Mouse (Mus musculus): Measurements from ENCODE around the gene Cd300lf. TPM values are rescaled to one million over a fixed set of nuclear protein-coding genes. Genes with fewer than 3 reads are reported as not detected.
A peak's percentile ranks its signal among the peaks of the same experiment; 100 is the strongest.

Cd300lf gene
- not detected for polyA plus RNA-seq (2021)

DNA sequence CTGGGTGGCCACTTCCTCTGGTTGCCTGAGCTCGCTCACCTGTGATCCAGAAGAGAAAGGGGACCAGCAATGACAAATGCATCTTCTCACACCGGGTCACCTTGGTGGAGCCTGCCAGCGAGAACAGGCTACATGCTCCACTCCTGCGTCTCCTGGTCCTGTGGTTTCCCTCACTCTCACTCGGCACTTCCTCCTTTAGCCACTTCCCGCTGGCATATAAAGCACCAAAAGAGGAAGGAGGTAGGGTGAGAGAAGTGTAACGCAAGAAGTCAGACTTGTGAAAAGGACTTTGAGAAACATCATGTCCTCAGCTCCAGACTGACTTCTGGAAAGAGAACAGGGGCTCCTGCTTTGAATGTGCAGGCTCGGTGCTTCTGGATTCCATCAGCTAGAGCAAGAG is at the start of gene Cd300lf:
Gene Cd300lf (minus strand): TSS at position 193 of the 400 bp plus-strand sequence.
- ATAC-seq = no peak
- CTCF ChIA-PET = no interaction called here
- POLR2A ChIA-PET = no interaction called here
- in situ Hi-C loops (cut with MboI; ENCODE audit: low pct_unique_long_range_greater_than_20kb) = no loop called here
- H3K27me3 ChIP-seq = peaks cover 4% of the 10 kb centered on the region
- no peak for DNase-seq (ENCODE audit: low read depth, low spot score)
- no peak for TF ChIP-seq CTCF (IDR thresholded peaks at IDR 0.05)

DNA sequence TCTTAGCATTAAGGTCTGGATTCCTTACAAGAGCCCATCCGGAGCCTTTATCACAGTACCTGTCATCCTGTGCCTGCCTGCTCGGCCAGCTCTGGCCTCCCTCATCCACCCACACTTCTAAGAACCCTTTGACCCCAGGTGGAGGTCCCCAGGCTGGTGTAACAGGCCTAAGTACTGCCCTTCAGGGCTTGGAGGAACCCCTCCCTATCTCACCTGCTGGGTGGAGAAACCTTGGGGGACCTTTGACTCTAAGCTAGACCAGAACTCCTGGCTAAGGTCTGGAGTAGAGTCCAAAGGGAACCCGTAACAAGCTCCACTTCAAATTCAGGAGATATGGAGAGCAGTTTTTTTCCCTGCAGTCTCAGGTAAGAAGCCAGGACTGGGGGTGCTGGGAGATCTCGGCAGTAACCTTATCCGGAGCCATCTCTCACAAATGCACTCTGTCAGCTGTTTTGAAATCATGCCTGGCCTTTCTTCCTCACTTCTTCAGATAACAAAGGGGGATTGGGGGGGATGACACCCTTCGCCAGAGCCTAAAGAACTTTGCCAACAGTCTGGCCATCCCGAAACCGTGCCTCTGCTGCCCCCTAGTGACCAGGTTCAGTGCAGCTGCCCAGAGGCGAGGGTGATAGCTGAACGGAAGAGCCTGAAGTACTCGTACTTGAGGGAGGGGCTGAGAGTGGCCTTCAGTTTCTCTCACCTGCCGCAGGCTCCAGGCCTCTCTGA is 48.3 kb upstream of the Cd300lf start:
- TF ChIP-seq CTCF (IDR thresholded peaks at IDR 0.05) = no peak
- ATAC-seq = peak; percentile 38
- ChIA-PET CTCF (interaction anchor here (0.7 to 6.1 kb wide), 10 partner anchors 8 to 98 kb away, joined by 3 to 74 read pairs (median 4); partner anchors contain the start of gene Slc9a3r1), POLR2A (interaction anchor here (0.8 to 2.0 kb wide), 3 partner anchors 15 to 20 kb away, joined by 3 to 16 read pairs (median 6); partner anchors contain the start of gene Slc9a3r1)
- DNase-seq (ENCODE audit: low read depth, low spot score) = no peak
- in situ Hi-C loops (cut with MboI; ENCODE audit: low pct_unique_long_range_greater_than_20kb) = no loop called here
- H3K27me3 ChIP-seq = no peaks in the 10 kb centered on the region

DNA sequence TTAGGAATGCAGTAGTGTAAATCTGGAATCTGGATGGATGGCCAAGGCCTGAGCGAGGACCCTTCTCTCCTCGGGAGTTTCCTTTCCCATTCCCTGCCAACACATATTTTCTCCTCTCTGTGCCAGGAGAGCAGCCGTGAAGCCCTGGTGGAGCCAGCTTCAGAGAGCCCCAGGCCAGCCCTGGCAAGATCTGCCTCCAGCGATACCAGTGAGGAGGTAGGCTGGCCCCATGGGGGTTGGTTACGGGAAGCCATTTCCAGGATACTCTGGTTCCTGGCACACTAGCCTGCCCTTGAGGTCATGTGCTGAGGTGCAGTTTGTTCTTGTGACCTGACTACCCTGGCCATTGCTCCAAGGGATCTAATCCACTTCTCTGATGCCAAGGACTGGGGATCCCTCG is 46.1 kb upstream of the Cd300lf start:
- in situ Hi-C loops (cut with MboI; ENCODE audit: low pct_unique_long_range_greater_than_20kb) = no loop called here
- H3K27me3 ChIP-seq = no peaks in the 10 kb centered on the region
- TF ChIP-seq CTCF (IDR thresholded peaks at IDR 0.05) = no peak
- no peak for DNase-seq (ENCODE audit: low read depth, low spot score)
- no peak for ATAC-seq
- POLR2A ChIA-PET = no interaction called here
- CTCF ChIA-PET = interaction anchor here (0.9 kb wide), 1 partner anchor 19 kb away, joined by 4 read pairs; no protein-coding TSS in a partner anchor

DNA sequence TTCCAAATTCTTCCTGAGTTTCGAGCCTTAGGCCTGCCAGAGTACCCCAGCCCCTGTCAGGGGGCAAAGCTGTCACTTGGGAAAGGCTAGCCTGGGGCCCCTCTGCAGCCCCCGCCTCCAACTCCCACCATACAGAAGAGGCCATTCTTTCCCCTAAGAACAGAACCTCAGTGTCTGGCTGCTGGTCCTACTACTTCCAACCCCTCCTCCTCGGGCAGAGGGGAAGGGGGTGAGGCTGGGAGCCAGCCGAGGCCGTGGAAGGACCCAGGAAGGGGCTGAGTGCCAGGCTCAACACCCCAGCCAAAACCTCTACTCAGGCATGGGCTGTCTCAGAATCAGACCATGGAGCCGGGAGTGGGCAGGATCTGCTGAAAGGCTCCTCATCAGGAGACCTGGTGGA is 45.4 kb upstream of the Cd300lf start:
- ChIA-PET CTCF (interaction anchor here (0.9 to 1.2 kb wide), 3 partner anchors 15 to 18 kb away, joined by 3 to 4 read pairs (median 4); no protein-coding TSS in a partner anchor), POLR2A (interaction anchor here (1.2 kb wide), 1 partner anchor 15 kb away, joined by 3 read pairs; no protein-coding TSS in a partner anchor)
- no peak for ATAC-seq
- H3K27me3 ChIP-seq = no peaks in the 10 kb centered on the region
- in situ Hi-C loops (cut with MboI; ENCODE audit: low pct_unique_long_range_greater_than_20kb) = no loop called here
- no peak for DNase-seq (ENCODE audit: low read depth, low spot score)
- TF ChIP-seq CTCF (IDR thresholded peaks at IDR 0.05) = no peak

DNA sequence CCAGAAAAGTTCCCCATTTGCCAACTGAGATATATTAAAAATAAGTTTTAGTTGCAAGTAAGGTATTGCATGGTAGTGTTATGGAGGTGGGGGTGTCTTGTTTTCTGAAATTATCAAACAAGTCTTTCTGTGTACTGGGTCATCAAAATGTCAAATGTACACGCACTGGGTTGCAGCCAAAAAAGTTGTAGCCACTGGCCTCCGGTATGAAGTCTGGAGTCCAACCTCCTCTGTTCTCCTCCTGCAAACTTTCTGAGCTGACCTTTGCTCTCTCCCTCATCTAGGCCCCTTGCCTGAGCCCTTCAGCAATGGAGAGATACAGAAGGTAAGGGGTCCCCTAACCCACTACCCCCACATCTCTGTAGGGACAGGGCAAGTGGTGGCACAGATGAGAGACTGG is 45.0 kb upstream of the Cd300lf start:
- ATAC-seq (no peak), DNase-seq (ENCODE audit: low read depth, low spot score) (no peak)
- no peaks in the 10 kb centered on the region for H3K27me3 ChIP-seq
- ChIA-PET CTCF (interaction anchor here (1.1 to 1.2 kb wide), 2 partner anchors 15 to 17 kb away, joined by 3 to 4 read pairs; no protein-coding TSS in a partner anchor), POLR2A (interaction anchor here (1.2 kb wide), 1 partner anchor 15 kb away, joined by 3 read pairs; no protein-coding TSS in a partner anchor)
- TF ChIP-seq CTCF (IDR thresholded peaks at IDR 0.05) = no peak
- in situ Hi-C loops (cut with MboI; ENCODE audit: low pct_unique_long_range_greater_than_20kb) = no loop called here

DNA sequence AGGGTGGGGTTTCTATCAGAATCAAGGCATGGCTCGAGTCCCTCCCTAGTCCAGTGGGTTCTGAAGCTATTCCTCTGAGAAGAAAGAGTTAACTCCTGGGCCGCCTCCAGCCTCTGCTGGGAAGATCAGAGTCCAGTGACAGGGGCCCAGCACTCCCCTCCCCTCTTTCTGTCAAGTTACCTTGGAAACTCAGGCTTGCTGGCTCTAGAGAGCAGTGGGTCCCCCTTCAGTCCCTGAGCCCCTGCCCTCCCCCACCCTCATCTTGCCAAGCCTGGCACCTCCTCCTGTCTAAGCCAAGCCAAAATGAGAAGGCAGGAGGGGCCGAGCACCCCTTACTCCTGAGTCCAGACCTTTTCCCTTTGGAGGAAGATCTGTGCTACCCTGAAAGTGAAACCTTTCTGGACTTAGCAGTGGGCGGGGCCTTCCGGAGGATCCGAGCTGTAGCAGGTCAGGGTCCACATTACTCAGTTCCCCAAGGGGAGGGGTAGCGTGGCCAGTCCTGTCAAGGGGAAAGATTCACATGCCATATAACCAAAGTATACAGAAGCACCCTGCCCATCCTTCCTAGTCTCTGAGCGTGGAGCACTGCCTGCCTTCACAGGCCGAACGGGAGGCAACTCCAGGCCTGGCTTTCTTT is 43.9 kb upstream of the Cd300lf start:
- ATAC-seq = no peak
- TF ChIP-seq CTCF (IDR thresholded peaks at IDR 0.05) = no peak
- DNase-seq (ENCODE audit: low read depth, low spot score) = no peak
- in situ Hi-C loops (cut with MboI; ENCODE audit: low pct_unique_long_range_greater_than_20kb) = no loop called here
- POLR2A ChIA-PET = interaction anchor here (1.2 kb wide), 1 partner anchor 14 kb away, joined by 3 read pairs; no protein-coding TSS in a partner anchor
- CTCF ChIA-PET = interaction anchor here (1.1 kb wide), 1 partner anchor 16 kb away, joined by 3 read pairs; no protein-coding TSS in a partner anchor
- no peaks in the 10 kb centered on the region for H3K27me3 ChIP-seq

DNA sequence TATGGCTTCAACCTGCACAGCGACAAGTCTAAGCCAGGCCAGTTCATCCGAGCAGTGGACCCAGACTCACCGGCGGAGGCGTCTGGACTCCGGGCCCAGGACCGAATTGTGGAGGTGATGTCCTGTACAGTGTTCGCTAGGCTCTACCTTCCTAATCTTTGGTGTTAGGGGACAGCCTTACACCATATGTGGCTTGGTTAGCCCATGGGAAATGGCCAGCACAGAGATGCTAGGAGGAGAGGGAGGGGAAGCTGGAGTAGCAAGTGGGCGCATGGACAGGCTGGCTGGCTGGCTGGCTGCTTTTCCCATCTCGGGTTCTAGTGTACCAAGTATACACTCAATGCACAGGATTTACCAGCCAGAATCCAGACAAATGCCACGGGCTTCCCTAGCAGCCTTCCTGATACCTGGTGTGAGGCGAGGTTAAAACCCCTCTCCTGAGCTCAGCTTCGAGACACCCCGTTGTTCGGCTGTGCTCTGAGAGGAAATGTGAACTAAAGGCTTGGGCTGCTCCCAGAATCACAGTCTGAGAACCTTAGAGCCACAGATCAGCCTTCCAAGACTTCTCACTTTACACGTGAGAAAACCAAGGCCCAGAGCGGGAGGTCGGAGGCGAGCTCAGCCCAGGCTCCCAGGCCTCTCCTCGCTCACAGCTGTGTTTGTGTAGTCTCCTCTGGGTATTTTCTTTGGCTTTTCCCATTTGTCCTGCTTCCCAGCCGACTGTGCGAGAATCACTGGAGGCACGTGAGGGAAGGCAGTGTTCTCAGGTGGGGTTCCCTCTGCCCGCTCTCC is 42.8 kb upstream of the Cd300lf start:
- ChIA-PET POLR2A (no interaction called here), CTCF (interaction anchor here (1.3 kb wide), 1 partner anchor 16 kb away, joined by 6 read pairs; no protein-coding TSS in a partner anchor)
- TF ChIP-seq CTCF (IDR thresholded peaks at IDR 0.05) = no peak
- ATAC-seq (no peak), DNase-seq (ENCODE audit: low read depth, low spot score) (no peak)
- H3K27me3 ChIP-seq = no peaks in the 10 kb centered on the region
- in situ Hi-C loops (cut with MboI; ENCODE audit: low pct_unique_long_range_greater_than_20kb) = no loop called here

DNA sequence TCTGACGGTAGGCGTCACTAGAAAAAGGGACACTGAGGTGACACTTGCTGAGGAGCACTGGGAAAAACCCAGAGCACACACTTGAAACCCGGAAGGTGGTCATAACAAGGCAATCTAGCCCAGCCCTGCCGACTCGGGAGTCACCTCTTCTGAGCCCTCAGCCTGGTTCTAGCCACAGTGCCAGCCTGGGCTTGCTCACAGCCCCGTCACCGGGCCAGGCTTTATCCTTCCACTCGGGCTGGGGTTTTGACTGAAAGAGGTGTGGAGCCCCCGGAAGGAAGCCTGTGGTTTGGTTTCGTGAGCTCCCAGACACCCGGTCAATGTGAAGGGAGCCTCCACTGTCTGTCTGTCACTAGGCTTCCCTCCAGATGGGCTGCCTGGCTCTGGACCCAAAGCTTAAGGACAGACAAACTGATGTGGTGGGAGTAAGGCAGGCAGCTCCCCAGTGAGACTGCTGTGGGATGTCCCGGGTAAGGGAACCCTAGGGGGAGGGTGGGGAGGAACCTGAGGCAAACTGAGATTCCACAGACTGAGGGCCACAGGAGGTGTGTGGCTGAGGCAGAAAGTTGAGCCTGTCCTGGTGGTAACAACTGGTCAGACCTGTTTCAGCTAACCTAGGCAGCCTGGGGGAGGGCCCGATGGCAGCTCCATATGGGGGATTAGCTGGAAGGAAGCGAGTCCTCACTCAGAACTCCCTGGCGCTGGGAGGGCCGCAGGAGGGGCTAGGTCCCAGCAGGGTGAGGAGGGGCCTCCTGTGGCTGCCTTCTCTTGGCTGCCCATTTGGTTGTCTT is 40.0 kb upstream of the Cd300lf start:
- DNase-seq (ENCODE audit: low read depth, low spot score) (no peak), ATAC-seq (peak; percentile 25)
- no peak for TF ChIP-seq CTCF (IDR thresholded peaks at IDR 0.05)
- ChIA-PET POLR2A (interaction anchor here (0.6 kb wide), 1 partner anchor 302 kb away, joined by 6 read pairs; no protein-coding TSS in a partner anchor), CTCF (interaction anchor here (0.7 kb wide), 2 partner anchors 9 to 10 kb away, joined by 3 read pairs; no protein-coding TSS in a partner anchor)
- no peaks in the 10 kb centered on the region for H3K27me3 ChIP-seq
- in situ Hi-C loops (cut with MboI; ENCODE audit: low pct_unique_long_range_greater_than_20kb) = no loop called here

DNA sequence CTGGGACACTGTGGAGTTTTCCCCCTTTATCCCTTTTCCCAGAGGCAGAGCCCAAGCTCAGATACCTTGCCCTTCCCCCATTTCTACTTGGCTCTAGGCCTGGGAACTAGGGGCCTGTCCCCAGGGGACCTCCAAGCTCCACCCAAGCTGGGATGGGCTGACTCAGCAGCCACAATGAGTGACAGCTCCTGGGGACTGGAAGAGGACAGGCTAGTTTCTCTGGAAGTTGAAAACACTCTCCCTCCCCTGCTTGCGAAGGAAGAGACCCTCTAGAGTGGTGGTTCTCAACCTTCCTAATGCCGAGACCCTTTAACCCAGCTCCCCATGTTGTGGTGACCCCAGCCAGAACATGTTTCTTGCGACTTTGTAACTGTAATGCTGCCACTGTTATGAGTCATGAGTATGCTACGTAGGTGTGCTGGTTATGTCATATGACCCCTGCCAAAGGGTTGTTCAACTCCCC is 39.1 kb upstream of the Cd300lf start:
- ChIA-PET POLR2A (interaction anchor here (1.1 kb wide), 1 partner anchor 10 kb away, joined by 3 read pairs; the partner anchor contains the start of gene Slc9a3r1), CTCF (interaction anchor here (0.6 to 1.5 kb wide), 3 partner anchors 9 to 14 kb away, joined by 3 to 4 read pairs (median 4); no protein-coding TSS in a partner anchor)
- in situ Hi-C loops (cut with MboI; ENCODE audit: low pct_unique_long_range_greater_than_20kb) = no loop called here
- no peak for DNase-seq (ENCODE audit: low read depth, low spot score)
- no peaks in the 10 kb centered on the region for H3K27me3 ChIP-seq
- no peak for ATAC-seq
- TF ChIP-seq CTCF (IDR thresholded peaks at IDR 0.05) = no peak
